Mouse (Mus musculus) megakaryocyte, embryonic 14.5 days (primary cell): ENCODE results near the gene Slc26a1. TPM values are rescaled to one million over a fixed set of nuclear protein-coding genes. Genes with fewer than 3 reads are reported as not detected.

Experiments
- H3K27me3 ChIP-seq: replicated peaks from 2 replicates; pipeline ENCODE3; 2012; ENCODE audit warnings: inconsistent platforms
- H3K36me3 ChIP-seq: replicated peaks from 2 replicates; pipeline ENCODE3; 2012; ENCODE audit warnings: low read length, inconsistent platforms, mixed read lengths
- H3K4me1 ChIP-seq: 2 replicates; pipeline ENCODE4 v1.6.1; 2012; ENCODE audit warnings: inconsistent platforms
- H3K4me3 ChIP-seq: replicated peaks from 2 replicates; pipeline ENCODE3; 2012; ENCODE audit warnings: moderate library complexity, mild to moderate bottlenecking, inconsistent platforms
- H3K9me3 ChIP-seq: 2 replicates; pipeline ENCODE4 v1.6.1; 2012; ENCODE audit warnings: inconsistent platforms
- FLI1 ChIP-seq: IDR thresholded peaks from 2 replicates; pipeline ENCODE4 v1.6.1; 2012; ENCODE audit warnings: low read length, inconsistent platforms, mixed read lengths
- GATA1 ChIP-seq: IDR thresholded peaks from 3 replicates; pipeline ENCODE4 v1.6.1; 2012; ENCODE audit warnings: mixed read lengths, low read length, inconsistent platforms, borderline replicate concordance
- polyA plus RNA-seq: library from polyadenylated mRNA; stranded (reverse); fragments of >175 nt; gene quantifications from 2 replicates; pipeline ENCODE4 v1.2.3, GENCODE M21; 2012; ENCODE audit warnings: low replicate concordance; ENCODE audit not compliant: insufficient read depth

The Slc26a1 gene
- polyA plus RNA-seq, 1 experiment: not detected

DNA sequence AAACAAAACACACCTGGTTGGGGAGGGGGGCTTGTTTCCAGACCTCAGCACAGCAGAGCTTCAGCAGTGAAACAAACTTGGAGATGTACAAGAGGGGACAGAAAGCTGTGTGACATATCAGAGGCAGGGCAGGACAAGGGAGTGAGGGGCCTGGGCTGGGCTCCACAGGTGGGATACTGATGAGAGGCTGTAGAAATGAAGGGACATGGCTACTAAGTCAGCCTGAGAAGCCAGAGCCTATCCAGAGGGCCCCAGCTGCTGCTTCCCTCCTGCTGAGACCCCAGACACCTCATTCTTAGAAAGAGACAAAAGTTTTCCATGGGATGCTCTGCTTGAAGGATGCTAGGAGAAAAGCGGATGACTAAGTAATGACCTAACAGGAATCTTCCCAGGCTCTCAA is 16.8 kb downstream of the Slc26a1 start:
- H3K36me3 ChIP-seq: peaks cover 55% of the 10 kb centered on the region
- TF ChIP-seq FLI1: no peak
- TF ChIP-seq GATA1: no peak
- H3K9me3 ChIP-seq: no peaks in the 10 kb centered on the region
- peaks cover 30% of the 10 kb centered on the region for H3K4me1 ChIP-seq
- H3K4me3 ChIP-seq: no peak overlapping the region
- no peaks in the 10 kb centered on the region for H3K27me3 ChIP-seq

DNA sequence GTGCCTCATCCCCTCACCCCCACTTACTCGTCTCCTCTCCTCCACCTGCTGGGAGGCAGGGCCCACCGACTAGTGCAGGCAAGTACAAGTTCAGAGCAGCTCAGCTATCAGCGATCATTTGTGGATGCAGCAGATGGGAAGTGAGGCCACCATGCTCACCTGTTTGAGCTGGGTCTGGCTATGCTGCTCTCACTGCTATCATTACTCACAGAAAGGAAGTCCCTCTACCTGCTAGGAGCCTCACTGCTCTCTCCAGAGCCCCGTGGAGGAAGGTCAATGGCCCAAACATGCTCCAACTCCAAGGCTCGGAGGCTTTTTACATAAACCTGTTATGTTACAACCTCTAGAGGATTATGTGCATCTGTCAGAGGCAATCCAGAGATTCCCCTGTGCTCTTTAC is 18.0 kb downstream of the Slc26a1 start:
- TF ChIP-seq FLI1 (no peak), GATA1 (no peak)
- Histone ChIP-seq H3K4me3 (no peak overlapping the region), H3K36me3 (peaks cover 67% of the 10 kb centered on the region), H3K9me3 (no peaks in the 10 kb centered on the region), H3K27me3 (no peaks in the 10 kb centered on the region), H3K4me1 (peaks cover 30% of the 10 kb centered on the region)

GRCm38 (mm10) chr5:108655891-108656650 is 19.3 kb downstream of the Slc26a1 start:
- Histone ChIP-seq H3K36me3 (peaks cover 80% of the 10 kb centered on the region), H3K4me1 (peaks cover 28% of the 10 kb centered on the region), H3K9me3 (no peaks in the 10 kb centered on the region), H3K27me3 (no peaks in the 10 kb centered on the region), H3K4me3 (no peak overlapping the region)
- TF ChIP-seq GATA1 (no peak), FLI1 (no peak)

DNA sequence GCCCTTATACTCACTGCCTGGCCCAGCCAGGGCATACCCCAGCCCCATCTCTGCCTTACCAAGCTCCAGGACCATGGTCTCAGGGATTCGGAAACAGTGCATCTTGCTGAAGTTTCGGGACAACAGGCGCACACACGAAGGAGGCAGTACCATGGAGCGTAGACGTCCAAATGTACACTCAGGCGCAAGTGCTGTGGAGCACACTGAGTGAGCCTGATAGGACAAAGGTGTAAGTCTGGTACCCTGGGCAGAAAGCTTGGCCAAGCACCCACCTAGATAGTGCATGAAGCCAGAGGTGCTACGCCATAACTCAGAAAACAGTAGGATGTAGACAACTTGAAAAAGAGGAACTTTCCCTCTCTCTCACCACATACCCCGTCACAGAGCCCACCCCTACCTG is 20.0 kb downstream of the Slc26a1 start:
- TF ChIP-seq FLI1 (no peak), GATA1 (no peak)
- Histone ChIP-seq H3K9me3 (no peaks in the 10 kb centered on the region), H3K4me1 (peaks cover 24% of the 10 kb centered on the region), H3K27me3 (no peaks in the 10 kb centered on the region), H3K4me3 (no peak overlapping the region), H3K36me3 (peaks cover 87% of the 10 kb centered on the region)

- Histone ChIP-seq H3K4me3 (no peak overlapping the region), H3K4me1 (peaks cover 16% of the 10 kb centered on the region), H3K9me3 (no peaks in the 10 kb centered on the region), H3K27me3 (no peaks in the 10 kb centered on the region), H3K36me3 (peaks cover 96% of the 10 kb centered on the region)
- TF ChIP-seq FLI1 (no peak), GATA1 (no peak)
These were observed 20.9 kb downstream of the Slc26a1 start for GRCm38 (mm10) chr5:108654444-108654990.

GRCm38 (mm10) chr5:108653341-108653740 is 22.0 kb downstream of the Slc26a1 start:
- Histone ChIP-seq H3K36me3 (peaks cover 100% of the 10 kb centered on the region), H3K4me3 (no peak overlapping the region), H3K9me3 (no peaks in the 10 kb centered on the region), H3K27me3 (no peaks in the 10 kb centered on the region), H3K4me1 (peaks cover 4% of the 10 kb centered on the region; the same call in 1 of the 2 replicates)
- TF ChIP-seq FLI1 (no peak), GATA1 (no peak)

- H3K4me3 ChIP-seq: no peak overlapping the region
- H3K27me3 ChIP-seq: no peaks in the 10 kb centered on the region
- H3K36me3 ChIP-seq: peaks cover 100% of the 10 kb centered on the region
- no peak for TF ChIP-seq FLI1
- no peak for TF ChIP-seq GATA1
- no peaks in the 10 kb centered on the region for H3K4me1 ChIP-seq
- H3K9me3 ChIP-seq: no peaks in the 10 kb centered on the region
These were observed 23.5 kb downstream of the Slc26a1 start for GRCm38 (mm10) chr5:108651823-108652222.

DNA sequence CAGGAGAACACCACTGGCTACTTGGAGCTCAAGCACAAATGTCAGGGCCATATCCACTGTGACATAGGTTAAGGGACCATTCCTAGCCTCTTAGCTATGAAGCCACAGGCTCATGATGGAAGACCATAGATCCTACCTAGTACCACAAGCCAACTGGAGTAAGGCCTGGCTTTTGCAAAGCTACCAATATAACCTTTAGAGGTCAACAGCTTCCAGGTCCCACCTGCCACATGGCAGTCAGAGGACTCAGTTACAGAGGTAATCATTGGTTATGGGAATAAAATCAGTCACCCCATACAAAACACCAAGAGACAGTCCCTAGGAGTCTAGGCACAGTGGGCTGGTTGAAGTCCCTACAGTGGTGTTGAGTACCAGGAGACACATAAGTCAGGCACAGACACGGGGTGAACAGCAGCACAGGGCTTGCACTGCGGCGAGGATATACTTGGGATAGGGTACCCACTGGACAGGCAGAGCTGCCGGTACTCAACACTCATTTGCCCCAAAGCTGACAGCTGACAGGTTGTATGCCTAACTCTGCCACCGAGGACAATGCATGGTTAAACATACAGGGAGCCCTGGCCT is 24.1 kb downstream of the Slc26a1 start:
- no peak overlapping the region for H3K4me3 ChIP-seq
- TF ChIP-seq GATA1 (no peak), FLI1 (no peak)
- H3K9me3 ChIP-seq: no peaks in the 10 kb centered on the region
- H3K27me3 ChIP-seq: no peaks in the 10 kb centered on the region
- peaks cover 100% of the 10 kb centered on the region for H3K36me3 ChIP-seq
- no peaks in the 10 kb centered on the region for H3K4me1 ChIP-seq

DNA sequence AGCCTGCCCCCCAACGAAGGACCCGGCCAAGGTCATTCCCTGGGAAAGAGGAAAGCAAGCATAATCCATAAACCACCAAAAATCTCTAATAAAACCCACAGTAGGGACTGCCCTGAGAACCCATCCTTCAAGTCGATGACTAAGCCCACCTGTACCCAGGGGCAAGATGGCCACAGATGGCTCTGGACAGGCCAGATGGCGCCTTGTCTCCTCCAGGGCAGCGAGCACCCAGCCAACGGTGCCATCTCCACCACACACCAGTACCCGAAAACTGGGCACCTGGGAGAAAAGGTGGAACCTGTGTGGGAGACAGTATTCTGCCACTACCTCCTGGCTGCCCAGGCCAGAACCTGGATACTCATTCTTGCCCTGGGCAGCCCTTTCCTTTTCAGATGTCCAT is 25.0 kb downstream of the Slc26a1 start:
- H3K36me3 ChIP-seq: peaks cover 100% of the 10 kb centered on the region
- no peaks in the 10 kb centered on the region for H3K4me1 ChIP-seq
- no peak overlapping the region for H3K4me3 ChIP-seq
- no peak for TF ChIP-seq FLI1
- TF ChIP-seq GATA1: no peak
- no peaks in the 10 kb centered on the region for H3K27me3 ChIP-seq
- no peaks in the 10 kb centered on the region for H3K9me3 ChIP-seq

GRCm38 (mm10) chr5:108648937-108649576 is 26.3 kb downstream of the Slc26a1 start:
- Histone ChIP-seq H3K36me3 (peaks cover 100% of the 10 kb centered on the region), H3K9me3 (no peaks in the 10 kb centered on the region), H3K4me3 (no peak overlapping the region), H3K27me3 (no peaks in the 10 kb centered on the region), H3K4me1 (no peaks in the 10 kb centered on the region)
- TF ChIP-seq GATA1: no peak
- no peak for TF ChIP-seq FLI1
